Mouse (Mus musculus) left cerebral cortex, postnatal 10 days (tissue): ENCODE measurements around the gene Susd5. TPM values are rescaled to one million over a fixed set of nuclear protein-coding genes. Genes with fewer than 3 reads are reported as not detected.

Experiments
- total RNA-seq, 2 experiments: library from RNA; stranded (reverse); gene quantifications; 2 replicates each; pipeline ENCODE4 v1.2.3; 2021

Susd5 gene
- total RNA-seq, 2 experiments from 2014 or later = 11.0 to 14.2 TPM

Other genes starting within 250 kb of the Susd5 start
- 10 to 100 TPM; 62.9 to 66.0 TPM for gene Ubp1, start 126.2 kb upstream of the Susd5 start, total RNA-seq
- gene Fbxl2, start 10.9 kb upstream of the Susd5 start, total RNA-seq = 10 to 100 TPM; 48.5 to 58.8 TPM